Mouse (Mus musculus): ENCODE data around the gene Notum. TPM values are rescaled to one million over a fixed set of nuclear protein-coding genes. Genes with fewer than 3 reads are reported as not detected.

The Notum gene
- polyA plus RNA-seq (2012; fragmentation: generic; extraction: Trizol): 0.43 TPM
- long read RNA-seq, experiment 1, partial matches to known transcripts: 0 of 3 reads
- long read RNA-seq, experiment 1, other reads (novel, unspliced or antisense): 0 of 3 reads
- long read RNA-seq, experiment 2, transcript Notum-202 (11 exons, 2,212 nt): major isoform, 5 of 10 reads
- long read RNA-seq, experiment 2, partial matches to known transcripts: 0 of 10 reads
- long read RNA-seq, experiment 2, other reads (novel, unspliced or antisense): 5 of 10 reads

GRCm38 (mm10) chr11:120661076-120661460 is at the start of gene Notum:
Gene Notum (minus strand): TSS chr11:120661175.
- H3K79me3 ChIP-seq (ENCODE audit: low read depth): no peaks in the 10 kb centered on the region
- TF ChIP-seq USF1 (IDR thresholded peaks at IDR 0.05; ENCODE audit: low read depth) (no peak), CEBPB (IDR thresholded peaks at IDR 0.05; ENCODE audit: low read depth) (no peak), FOSL1 (IDR thresholded peaks at IDR 0.05; ENCODE audit: insufficient read depth, low read length, poor library complexity, severe bottlenecking) (no peak), MAX (IDR thresholded peaks at IDR 0.05) (no peak), CTCF (IDR thresholded peaks at IDR 0.05; ENCODE audit: control insufficient read depth, insufficient read depth, insufficient read length) (no peak), MYOG (IDR thresholded peaks at IDR 0.05; ENCODE audit: control insufficient read depth, extremely low read depth, insufficient read length) (no peak), MYOD1 (IDR thresholded peaks at IDR 0.05; ENCODE audit: control insufficient read depth, insufficient read length, low read depth) (no peak)
- H3ac ChIP-seq (ENCODE audit: control insufficient read depth, insufficient read length, low read depth): peak within 1 kb of the TSS; percentile 6
- no peak within 1 kb of the TSS for H3K4me3 ChIP-seq (ENCODE audit: insufficient read depth, poor library complexity, severe bottlenecking)
- no peaks in the 10 kb centered on the region for H3K79me2 ChIP-seq (ENCODE audit: control insufficient read depth, insufficient read depth)
- no peaks in the 10 kb centered on the region for H3K36me3 ChIP-seq (ENCODE audit: control insufficient read depth, insufficient read depth)
- H3K27me3 ChIP-seq (ENCODE audit: control insufficient read depth, insufficient read depth, insufficient read length): peaks cover 57% of the 10 kb centered on the region

- Histone ChIP-seq H3K27me3 (ENCODE audit: control insufficient read depth, insufficient read depth, insufficient read length) (no peaks in the 10 kb centered on the region), H3K79me3 (ENCODE audit: low read depth) (no peaks in the 10 kb centered on the region), H3K4me3 (ENCODE audit: insufficient read depth, poor library complexity, severe bottlenecking) (no peak overlapping the region), H3ac (ENCODE audit: control insufficient read depth, insufficient read length, low read depth) (no peak overlapping the region), H3K36me3 (ENCODE audit: control insufficient read depth, insufficient read depth) (peaks cover 23% of the 10 kb centered on the region), H3K79me2 (ENCODE audit: control insufficient read depth, insufficient read depth) (no peaks in the 10 kb centered on the region)
- TF ChIP-seq MYOD1 (IDR thresholded peaks at IDR 0.05; ENCODE audit: control insufficient read depth, insufficient read length, low read depth) (no peak), MAX (IDR thresholded peaks at IDR 0.05) (no peak), MYOG (IDR thresholded peaks at IDR 0.05; ENCODE audit: control insufficient read depth, extremely low read depth, insufficient read length) (no peak), USF1 (IDR thresholded peaks at IDR 0.05; ENCODE audit: low read depth) (no peak), CTCF (IDR thresholded peaks at IDR 0.05; ENCODE audit: control insufficient read depth, insufficient read depth, insufficient read length) (no peak), FOSL1 (IDR thresholded peaks at IDR 0.05; ENCODE audit: insufficient read depth, low read length, poor library complexity, severe bottlenecking) (no peak), CEBPB (IDR thresholded peaks at IDR 0.05; ENCODE audit: low read depth) (no peak)
Observed at GRCm38 (mm10) chr11:120710672-120711071, 49.7 kb upstream of the Notum start.

GRCm38 (mm10) chr11:120709551-120709950 is 48.6 kb upstream of the Notum start:
- TF ChIP-seq CEBPB (IDR thresholded peaks at IDR 0.05; ENCODE audit: low read depth) (no peak), FOSL1 (IDR thresholded peaks at IDR 0.05; ENCODE audit: insufficient read depth, low read length, poor library complexity, severe bottlenecking) (no peak), MAX (IDR thresholded peaks at IDR 0.05) (no peak), MYOD1 (IDR thresholded peaks at IDR 0.05; ENCODE audit: control insufficient read depth, insufficient read length, low read depth) (no peak), USF1 (IDR thresholded peaks at IDR 0.05; ENCODE audit: low read depth) (no peak), CTCF (IDR thresholded peaks at IDR 0.05; ENCODE audit: control insufficient read depth, insufficient read depth, insufficient read length) (no peak), MYOG (IDR thresholded peaks at IDR 0.05; ENCODE audit: control insufficient read depth, extremely low read depth, insufficient read length) (no peak)
- Histone ChIP-seq H3K4me3 (ENCODE audit: insufficient read depth, poor library complexity, severe bottlenecking) (no peak overlapping the region), H3K36me3 (ENCODE audit: control insufficient read depth, insufficient read depth) (peaks cover 21% of the 10 kb centered on the region), H3K79me2 (ENCODE audit: control insufficient read depth, insufficient read depth) (no peaks in the 10 kb centered on the region), H3K27me3 (ENCODE audit: control insufficient read depth, insufficient read depth, insufficient read length) (no peaks in the 10 kb centered on the region), H3ac (ENCODE audit: control insufficient read depth, insufficient read length, low read depth) (no peak overlapping the region), H3K79me3 (ENCODE audit: low read depth) (no peaks in the 10 kb centered on the region)

DNA sequence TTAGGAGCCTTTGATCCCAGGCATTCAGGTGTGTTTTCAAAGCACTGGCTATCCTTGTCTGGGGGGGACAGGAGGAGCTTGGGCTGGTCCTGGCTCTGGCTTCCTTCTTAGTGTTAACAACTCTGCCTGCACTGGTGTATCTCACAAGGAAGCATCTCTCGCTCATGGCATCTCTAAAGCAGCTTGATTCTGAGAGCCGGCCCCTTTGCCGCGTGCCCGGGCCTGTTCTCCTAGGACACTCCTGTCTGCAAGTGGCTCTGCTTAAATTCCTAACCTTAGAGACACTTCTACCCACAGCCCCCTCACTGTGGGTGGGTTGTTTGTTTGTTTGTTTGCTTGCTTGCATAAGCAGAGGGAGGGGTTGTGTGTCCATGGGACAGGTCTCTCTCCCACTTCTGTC is 47.0 kb upstream of the Notum start:
- Histone ChIP-seq H3K79me3 (ENCODE audit: low read depth) (no peaks in the 10 kb centered on the region), H3K36me3 (ENCODE audit: control insufficient read depth, insufficient read depth) (peaks cover 26% of the 10 kb centered on the region), H3K79me2 (ENCODE audit: control insufficient read depth, insufficient read depth) (no peaks in the 10 kb centered on the region), H3K4me3 (ENCODE audit: insufficient read depth, poor library complexity, severe bottlenecking) (no peak overlapping the region), H3ac (ENCODE audit: control insufficient read depth, insufficient read length, low read depth) (no peak overlapping the region), H3K27me3 (ENCODE audit: control insufficient read depth, insufficient read depth, insufficient read length) (no peaks in the 10 kb centered on the region)
- no peak for TF ChIP-seq FOSL1 (IDR thresholded peaks at IDR 0.05; ENCODE audit: insufficient read depth, low read length, poor library complexity, severe bottlenecking)
- no peak for TF ChIP-seq USF1 (IDR thresholded peaks at IDR 0.05; ENCODE audit: low read depth)
- TF ChIP-seq MYOD1 (IDR thresholded peaks at IDR 0.05; ENCODE audit: control insufficient read depth, insufficient read length, low read depth): no peak
- TF ChIP-seq CEBPB (IDR thresholded peaks at IDR 0.05; ENCODE audit: low read depth): no peak
- no peak for TF ChIP-seq MYOG (IDR thresholded peaks at IDR 0.05; ENCODE audit: control insufficient read depth, extremely low read depth, insufficient read length)
- TF ChIP-seq CTCF (IDR thresholded peaks at IDR 0.05; ENCODE audit: control insufficient read depth, insufficient read depth, insufficient read length): no peak
- TF ChIP-seq MAX (IDR thresholded peaks at IDR 0.05): no peak

DNA sequence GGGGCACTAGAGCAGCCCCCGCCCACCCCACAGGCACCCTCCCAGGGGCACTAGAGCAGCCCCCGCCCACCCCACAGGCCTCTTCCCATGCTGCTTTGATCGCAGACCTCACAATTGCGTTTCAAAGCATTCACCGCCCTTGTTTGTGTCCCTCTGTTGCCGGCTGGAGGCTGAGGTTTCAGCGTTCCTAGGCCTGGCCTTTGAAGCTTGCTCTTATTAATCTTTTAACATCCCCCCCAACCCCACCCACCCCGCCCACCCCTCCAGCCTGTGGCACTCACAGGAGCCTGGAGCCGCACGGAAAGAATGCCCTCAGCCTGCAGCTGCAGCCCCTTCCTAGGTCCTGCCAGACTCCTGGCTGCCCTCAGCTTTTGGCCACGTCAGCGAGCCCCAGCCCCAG is 46.2 kb upstream of the Notum start:
- Histone ChIP-seq H3K79me2 (ENCODE audit: control insufficient read depth, insufficient read depth) (no peaks in the 10 kb centered on the region), H3ac (ENCODE audit: control insufficient read depth, insufficient read length, low read depth) (no peak overlapping the region), H3K4me3 (ENCODE audit: insufficient read depth, poor library complexity, severe bottlenecking) (no peak overlapping the region), H3K36me3 (ENCODE audit: control insufficient read depth, insufficient read depth) (peaks cover 30% of the 10 kb centered on the region), H3K27me3 (ENCODE audit: control insufficient read depth, insufficient read depth, insufficient read length) (no peaks in the 10 kb centered on the region), H3K79me3 (ENCODE audit: low read depth) (no peaks in the 10 kb centered on the region)
- TF ChIP-seq FOSL1 (IDR thresholded peaks at IDR 0.05; ENCODE audit: insufficient read depth, low read length, poor library complexity, severe bottlenecking) (no peak), USF1 (IDR thresholded peaks at IDR 0.05; ENCODE audit: low read depth) (no peak), CTCF (IDR thresholded peaks at IDR 0.05; ENCODE audit: control insufficient read depth, insufficient read depth, insufficient read length) (no peak), MYOD1 (IDR thresholded peaks at IDR 0.05; ENCODE audit: control insufficient read depth, insufficient read length, low read depth) (no peak), MAX (IDR thresholded peaks at IDR 0.05) (no peak), MYOG (IDR thresholded peaks at IDR 0.05; ENCODE audit: control insufficient read depth, extremely low read depth, insufficient read length) (no peak), CEBPB (IDR thresholded peaks at IDR 0.05; ENCODE audit: low read depth) (no peak)
